Mouse (Mus musculus) cerebellum, postnatal 36 days (tissue): ENCODE results near the gene Arhgap21.
"Not testable (repeated sequence)": the region's sequence is repeated elsewhere in the genome, so short reads cannot be mapped to it uniquely, and the experiment has no call there.

Experiments used
- DNase-seq, 2 experiments: peaks; one replicate each; pipeline ENCODE4 v3.0.0; 2021 to 2022; ENCODE audit warnings: mixed read lengths in 2 of 2

Arhgap21 gene

DNA sequence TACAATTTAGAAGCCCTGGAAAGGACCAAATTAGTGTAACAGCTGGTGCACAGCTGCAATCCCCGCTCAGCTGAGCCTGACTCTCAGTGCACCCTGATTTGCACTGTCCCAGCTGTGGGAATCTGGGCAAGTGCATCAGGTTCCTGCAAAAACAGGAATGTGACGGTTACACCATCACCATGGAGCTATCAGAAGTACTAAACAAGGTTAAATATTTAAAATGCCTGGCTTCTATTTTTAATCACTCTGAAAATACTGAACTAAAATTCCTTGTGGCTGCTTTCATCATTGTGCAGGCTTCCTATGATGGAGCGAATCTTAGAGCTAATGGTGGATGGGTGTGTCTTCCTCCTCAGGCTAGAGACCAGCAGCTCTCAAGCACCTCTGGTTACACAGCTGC is 29.3 kb downstream of the Arhgap21 start:
- DNase-seq, result no peak

- no peak for DNase-seq
These were observed 32.0 kb downstream of the Arhgap21 start for GRCm38 (mm10) chr2:20936609-20937221.

- no peak for DNase-seq
These were observed 34.3 kb downstream of the Arhgap21 start for GRCm38 (mm10) chr2:20934406-20934805.

DNA sequence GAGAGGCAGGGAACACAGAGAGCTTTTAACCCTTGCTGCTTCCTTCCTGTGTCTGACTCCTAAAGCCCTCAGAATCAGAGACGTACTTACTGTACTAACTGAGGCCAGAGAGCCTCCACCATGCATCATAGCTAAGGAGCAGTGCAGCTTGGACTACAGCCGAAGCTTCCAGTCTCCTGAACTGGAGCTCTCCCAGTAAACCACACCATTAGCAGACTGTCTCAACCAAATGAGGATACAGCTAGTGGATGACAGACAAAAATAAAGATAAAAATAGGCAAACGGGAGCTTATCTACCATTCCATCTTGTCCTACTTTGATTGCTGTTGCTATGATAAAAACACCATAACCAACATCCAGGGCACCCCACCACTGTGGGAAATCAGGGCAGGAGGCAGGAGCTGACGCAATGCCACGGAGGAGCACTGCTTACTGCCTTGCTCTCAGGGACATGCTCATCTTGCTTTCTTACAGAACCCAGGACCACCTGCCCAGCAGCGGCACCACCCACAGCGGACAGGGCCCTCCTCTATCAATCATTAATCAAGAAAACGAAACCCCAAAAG is 35.9 kb downstream of the Arhgap21 start:
- DNase-seq, result peak in 1 of 2 experiments; percentile 27

- not testable (repeated sequence) for DNase-seq
These were observed 36.9 kb downstream of the Arhgap21 start for GRCm38 (mm10) chr2:20931761-20932160.

GRCm38 (mm10) chr2:20928454-20928853 is 40.2 kb downstream of the Arhgap21 start:
- no peak for DNase-seq

GRCm38 (mm10) chr2:20924938-20925337 is 43.7 kb downstream of the Arhgap21 start:
- no peak for DNase-seq

GRCm38 (mm10) chr2:20922366-20922765 is 46.3 kb downstream of the Arhgap21 start:
- DNase-seq, result no peak

DNA sequence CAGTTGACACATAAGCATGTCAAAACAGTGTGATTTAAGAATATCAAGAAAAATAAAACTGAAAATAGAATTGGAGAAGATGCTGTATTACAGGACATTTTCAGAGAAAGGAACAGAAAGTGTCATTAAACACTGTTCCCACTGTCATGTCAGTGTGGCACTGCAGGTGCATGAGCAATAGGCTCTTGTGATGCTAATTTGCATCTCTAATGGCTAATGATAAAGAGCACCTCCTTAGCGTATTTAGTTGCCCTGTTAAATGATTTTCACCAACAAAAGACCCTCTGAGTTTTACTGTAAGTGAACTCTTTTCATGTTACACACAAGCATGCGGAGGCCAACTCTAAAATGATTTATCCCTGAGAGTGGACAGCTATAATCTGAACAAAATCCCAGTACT is 47.1 kb downstream of the Arhgap21 start:
- DNase-seq, result no peak

GRCm38 (mm10) chr2:20921021-20921420 is 47.7 kb downstream of the Arhgap21 start:
- DNase-seq, result no peak

DNA sequence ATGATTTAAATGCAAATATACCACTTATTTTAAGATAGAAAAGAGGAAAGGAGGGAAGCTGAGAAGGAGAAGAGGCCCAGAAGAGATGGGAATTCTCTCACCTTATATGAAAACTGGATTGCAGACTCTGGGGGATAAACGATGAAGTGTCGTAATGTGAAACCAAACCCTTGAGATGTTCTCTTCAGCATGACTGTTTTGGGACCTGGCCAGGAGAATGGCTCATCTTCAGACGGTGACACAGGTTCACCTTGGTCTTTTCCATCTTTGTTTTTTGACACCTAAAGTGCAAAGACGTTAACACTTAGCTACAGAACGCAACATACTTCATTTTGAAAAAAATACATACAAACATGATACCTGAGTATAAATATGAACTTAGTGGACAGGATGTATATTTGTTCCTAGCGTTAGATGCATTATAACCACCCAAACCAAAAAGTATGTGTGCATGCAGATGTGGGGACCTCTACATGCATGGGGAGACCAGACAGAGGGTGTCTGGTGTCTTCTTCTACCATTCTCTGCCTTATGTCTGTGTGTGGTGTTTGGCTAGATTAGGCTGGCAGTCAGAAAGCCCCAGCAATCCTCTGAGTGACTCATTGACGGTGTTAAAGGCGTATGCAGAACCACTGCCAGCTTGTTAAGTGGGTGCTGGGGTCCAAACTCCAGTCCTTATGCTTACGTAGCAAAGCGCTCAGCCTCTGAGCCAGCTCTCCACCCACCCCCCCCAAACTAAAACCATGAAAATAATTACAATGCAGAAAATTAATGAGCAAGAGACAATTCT is 54.0 kb downstream of the Arhgap21 start:
- no peak for DNase-seq

DNA sequence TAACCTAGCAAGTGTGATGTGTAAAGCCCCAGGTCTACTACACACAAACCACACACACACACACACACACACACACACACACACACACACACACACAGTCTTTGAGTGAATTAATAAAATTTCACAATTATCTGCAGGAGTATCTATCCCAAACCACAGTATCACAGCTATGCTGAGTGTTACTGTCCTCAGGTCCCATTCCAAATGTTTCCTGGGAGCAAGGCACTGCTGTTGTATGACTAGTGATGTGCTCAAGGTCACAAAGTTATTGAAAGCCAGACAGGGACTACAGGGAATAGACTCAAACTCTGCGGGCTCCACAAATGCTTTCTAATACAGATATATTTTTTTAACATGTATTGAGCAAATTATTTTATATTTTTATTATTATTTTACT is 55.7 kb downstream of the Arhgap21 start:
- DNase-seq, result no peak

DNA sequence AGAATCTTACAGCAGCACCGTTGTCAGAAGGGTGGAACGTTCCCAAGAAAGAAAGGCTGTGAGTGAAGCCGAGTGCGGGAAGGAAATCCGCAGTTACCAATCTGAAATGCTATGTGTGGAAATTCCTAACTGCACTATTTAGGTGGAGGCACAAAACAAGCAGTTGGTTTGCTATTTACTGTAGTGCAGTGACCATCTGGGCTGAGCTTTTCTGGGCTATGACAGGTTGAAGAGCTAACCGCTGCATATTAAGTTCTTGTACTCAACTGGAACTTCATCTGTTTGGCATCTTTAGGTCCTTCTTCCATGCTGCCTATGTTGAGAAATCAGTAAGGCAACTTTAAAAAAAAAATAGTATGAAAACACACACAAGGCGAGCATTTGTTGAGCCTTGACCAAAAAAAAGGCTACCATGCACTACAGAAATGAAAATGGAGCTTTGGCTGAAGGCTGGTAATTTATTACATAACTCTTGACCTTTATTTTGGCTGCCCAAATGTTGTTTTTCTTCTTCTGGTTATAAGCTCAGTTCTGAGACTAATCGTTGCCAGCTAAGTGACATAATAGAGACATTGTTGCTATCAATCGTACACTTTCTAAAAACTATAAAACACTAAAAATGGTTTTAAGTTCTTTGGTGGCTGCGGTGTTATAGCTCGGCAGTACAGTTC is 56.2 kb downstream of the Arhgap21 start:
- DNase-seq, result no peak

GRCm38 (mm10) chr2:20910446-20910845 is 58.2 kb downstream of the Arhgap21 start:
- peak; percentile 60 to 71 for DNase-seq

GRCm38 (mm10) chr2:20909404-20909803 is 59.3 kb downstream of the Arhgap21 start:
- no peak for DNase-seq

- no peak for DNase-seq
These were observed 61.4 kb downstream of the Arhgap21 start for GRCm38 (mm10) chr2:20907291-20907690.

- no peak for DNase-seq
These were observed 63.3 kb downstream of the Arhgap21 start for GRCm38 (mm10) chr2:20905411-20905810.

- peak; percentile 91 to 95 for DNase-seq
These were observed 65.6 kb downstream of the Arhgap21 start for GRCm38 (mm10) chr2:20902981-20903645.

GRCm38 (mm10) chr2:20901916-20902315 is 66.8 kb downstream of the Arhgap21 start:
- no peak for DNase-seq

DNA sequence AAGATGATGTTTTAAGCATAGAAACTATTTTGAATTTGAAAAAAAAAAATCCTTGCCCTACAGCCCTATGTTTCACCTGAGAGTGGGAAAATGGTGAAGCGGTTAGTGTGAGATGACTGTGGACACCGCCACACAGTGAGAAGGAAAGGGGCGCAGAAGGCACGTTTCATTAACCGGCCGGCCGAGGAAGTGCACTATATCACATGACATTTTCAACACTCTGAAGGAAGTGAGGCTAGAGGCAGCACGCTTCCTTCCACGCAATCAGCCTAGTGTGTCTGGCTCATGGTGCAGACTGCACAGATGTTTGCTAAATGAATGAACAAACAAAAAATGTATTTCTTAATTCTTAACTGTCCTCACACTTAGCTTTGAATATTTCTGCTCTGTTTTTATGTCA is 69.4 kb downstream of the Arhgap21 start:
- DNase-seq, result no peak

DNA sequence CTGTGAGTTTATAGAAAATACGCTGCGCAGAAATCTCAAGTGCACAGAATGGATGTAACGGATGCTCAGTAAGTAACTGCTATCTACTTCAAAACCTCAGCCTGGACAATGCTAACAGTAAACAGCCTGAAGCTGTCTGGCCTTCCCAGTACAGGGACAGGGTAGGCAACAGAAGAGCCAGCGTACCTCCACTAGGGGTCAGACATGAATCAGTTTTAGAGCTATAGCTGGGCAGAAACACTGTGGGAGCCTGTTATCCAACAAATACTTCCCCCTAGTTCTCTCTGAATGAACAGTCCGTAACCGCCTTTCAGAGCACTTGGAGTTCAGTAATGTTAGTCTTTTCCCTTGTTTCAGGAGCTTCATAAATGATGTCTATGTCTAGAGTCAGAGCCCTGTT is 70.0 kb downstream of the Arhgap21 start:
- DNase-seq, result peak; percentile 78 to 83

DNA sequence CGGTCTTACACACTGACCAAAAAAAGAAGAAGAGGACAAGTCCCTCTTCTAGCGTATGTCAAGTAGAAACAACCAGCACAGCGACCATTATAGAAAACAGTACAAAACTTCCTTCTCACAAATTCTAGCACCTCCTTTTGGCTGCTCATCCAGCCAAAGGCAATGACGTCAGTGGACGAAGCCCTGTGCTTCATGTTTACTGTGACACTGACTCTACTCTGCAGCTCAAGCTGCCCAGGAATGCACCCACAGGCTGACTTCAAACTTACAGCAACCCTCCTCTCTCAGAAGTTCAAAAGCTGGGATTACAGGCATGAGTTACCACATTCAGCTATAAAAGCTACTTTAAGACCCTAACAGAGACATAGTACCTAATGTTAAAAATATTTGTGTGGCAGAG is 72.2 kb downstream of the Arhgap21 start:
- DNase-seq, result no peak

GRCm38 (mm10) chr2:20894100-20894690 is 74.5 kb downstream of the Arhgap21 start:
- DNase-seq, result peak in 1 of 2 experiments; percentile 56
